Mouse (Mus musculus) heart, embryonic 15.5 days (tissue): ENCODE data around the gene Rac3. TPM values are rescaled to one million over a fixed set of nuclear protein-coding genes. Genes with fewer than 3 reads are reported as not detected.

Experiments used
- ATAC-seq: fragments of 200-750 bp; cut with Nextera tagmentation; replicated peaks from 2 replicates; pipeline ENCODE4 v1.8.0; 2017; ENCODE audit warnings: low read depth, moderate TSS enrichment; ENCODE audit not compliant: insufficient number of reproducible peaks, insufficient read depth, low FRiP score
- H3K27ac ChIP-seq: fragments of 300-500 bp; sonication (generic); 2 replicates; pipeline ENCODE4 v1.5.1; 2015; ENCODE audit warnings: mild to moderate bottlenecking, inconsistent platforms
- H3K27me3 ChIP-seq: fragments of 300-500 bp; sonication (generic); 2 replicates; pipeline ENCODE4 v1.6.1; 2015; ENCODE audit warnings: inconsistent platforms
- H3K36me3 ChIP-seq: fragments of 300-500 bp; sonication (generic); 2 replicates; pipeline ENCODE4 v1.6.1; 2015; ENCODE audit warnings: mild to moderate bottlenecking, inconsistent platforms
- H3K4me1 ChIP-seq: fragments of 300-500 bp; sonication (generic); replicated peaks from 2 replicates; pipeline ENCODE4 v1.6.1; 2015; ENCODE audit warnings: inconsistent platforms
- H3K4me2 ChIP-seq: fragments of 300-500 bp; sonication (generic); 2 replicates; pipeline ENCODE4 v1.6.1; 2015; ENCODE audit warnings: inconsistent platforms, mild to moderate bottlenecking, moderate library complexity
- H3K4me3 ChIP-seq: fragments of 300-500 bp; sonication (generic); 2 replicates; pipeline ENCODE4 v1.5.1; 2015; ENCODE audit warnings: mild to moderate bottlenecking, inconsistent platforms
- H3K9ac ChIP-seq: fragments of 300-500 bp; sonication (generic); 2 replicates; pipeline ENCODE4 v1.6.1; 2015; ENCODE audit warnings: mild to moderate bottlenecking, inconsistent platforms
- H3K9me3 ChIP-seq: fragments of 300-500 bp; sonication (generic); replicated peaks from 2 replicates; pipeline ENCODE4 v1.6.1; 2016; ENCODE audit warnings: inconsistent platforms
- WGBS: fragments of 180-500 bp; shearing (Covaris S2); methylation state at CpG from one replicate; pipeline ENCODE4 v1.1.7; 2015; ENCODE audit warnings: mixed read lengths; 5-methylcytosine and 5-hydroxymethylcytosine counted together
- polyA plus RNA-seq: library from polyadenylated mRNA; unstranded; fragments of >200 nt; fragmentation: Nextera tagmentation; extraction: Ambion mirVana; gene quantifications from 2 replicates; pipeline ENCODE4 v1.2.1, GENCODE M21; 2015

The Rac3 gene
- polyA plus RNA-seq, 1 experiment from 2014 or later = 7.8 TPM

DNA sequence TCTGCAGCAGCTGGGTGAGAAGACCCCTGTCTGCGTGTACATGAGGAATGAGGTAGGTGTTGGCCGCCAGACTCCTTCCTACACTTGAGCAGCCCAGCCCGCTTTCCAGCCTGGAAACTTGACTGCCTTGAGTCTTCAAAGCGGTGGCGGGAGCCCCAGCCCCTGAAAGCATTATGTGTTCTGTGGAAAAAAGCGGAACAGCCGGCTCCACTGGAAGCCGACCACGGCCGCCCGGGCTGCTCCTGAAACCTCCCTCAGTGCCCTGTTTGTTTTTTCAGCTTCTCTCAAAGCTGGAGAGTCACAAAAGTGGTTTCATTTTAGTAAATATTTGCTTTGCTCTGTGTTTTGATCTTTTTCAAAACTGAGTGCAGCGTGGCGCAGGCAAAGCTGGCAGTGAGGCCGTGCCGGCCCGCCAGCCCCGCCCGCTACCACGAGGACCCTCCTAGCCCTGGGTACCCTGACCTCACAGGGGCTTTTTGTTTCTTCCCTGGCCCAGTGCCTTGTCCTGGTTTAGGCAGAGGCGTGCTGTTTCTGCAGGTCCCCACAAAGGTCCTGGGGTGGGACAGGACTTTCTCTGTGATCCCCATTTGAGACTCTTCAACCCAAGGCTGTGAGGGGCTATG lies 34.5 kb upstream of the Rac3 start:
- Histone ChIP-seq H3K4me3 (no peak overlapping the region), H3K27me3 (no peaks in the 10 kb centered on the region), H3K4me2 (no peak overlapping the region), H3K4me1 (no peaks in the 10 kb centered on the region), H3K36me3 (peaks cover 16% of the 10 kb centered on the region), H3K9me3 (no peaks in the 10 kb centered on the region), H3K9ac (no peak overlapping the region), H3K27ac (no peak overlapping the region)
- 84% methylated on average over 20 of the region's 20 CpGs for WGBS
- ATAC-seq = no peak

DNA sequence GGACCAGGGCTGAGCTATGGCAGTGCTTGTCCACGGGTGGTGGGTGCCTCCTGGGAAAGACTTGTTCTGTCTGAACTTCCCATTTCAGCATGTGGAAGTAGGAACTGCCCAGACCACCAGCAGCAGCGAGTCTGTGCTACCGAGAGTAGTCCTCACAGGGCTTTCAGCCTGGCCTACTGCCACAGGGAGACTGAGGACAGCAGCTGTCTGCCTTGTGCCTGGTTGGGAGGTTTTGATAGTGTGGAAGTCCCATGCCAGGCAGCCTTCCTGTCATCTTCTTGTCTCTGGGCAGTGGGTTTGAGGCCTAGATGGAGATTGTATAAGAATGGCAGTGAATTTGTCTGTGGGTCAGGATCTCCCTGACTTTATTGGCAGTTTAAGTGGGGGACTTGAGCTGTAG lies 31.9 kb upstream of the Rac3 start:
- peaks cover 12% of the 10 kb centered on the region for H3K4me1 ChIP-seq
- H3K4me3 ChIP-seq = no peak overlapping the region
- no peak for ATAC-seq
- no peak overlapping the region for H3K4me2 ChIP-seq
- H3K27ac ChIP-seq = no peak overlapping the region
- no peaks in the 10 kb centered on the region for H3K27me3 ChIP-seq
- 78% methylated on average over 3 of the region's 3 CpGs for WGBS
- peaks cover 11% of the 10 kb centered on the region for H3K36me3 ChIP-seq
- no peaks in the 10 kb centered on the region for H3K9me3 ChIP-seq
- no peak overlapping the region for H3K9ac ChIP-seq

DNA sequence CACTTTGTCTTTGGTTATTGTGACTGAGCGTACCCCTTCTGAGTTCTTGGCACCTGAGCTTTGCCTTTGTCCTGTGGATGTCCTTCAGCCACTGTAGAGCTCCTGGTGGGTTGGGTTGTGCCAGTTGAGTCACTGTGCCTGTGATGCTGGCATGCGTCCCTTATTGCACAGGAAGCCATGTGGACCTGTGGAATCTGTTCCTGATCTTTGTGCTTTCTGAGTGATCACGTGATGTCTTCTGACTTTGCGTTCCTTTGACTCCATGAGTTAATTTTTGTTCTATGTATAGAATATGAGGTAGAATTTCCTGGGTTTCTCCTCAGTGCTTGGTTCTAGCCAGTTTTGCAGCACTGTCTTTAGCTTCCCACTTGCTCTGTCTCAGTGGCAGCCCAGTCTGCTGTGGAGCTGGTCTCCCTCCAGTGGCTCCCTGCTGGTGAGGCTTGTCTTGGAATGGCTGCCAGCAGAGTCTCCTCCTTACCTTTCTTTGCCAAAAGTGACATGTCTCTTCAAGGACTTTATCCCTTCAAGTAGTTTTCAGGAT lies 28.7 kb upstream of the Rac3 start:
- peaks cover 36% of the 10 kb centered on the region for H3K4me1 ChIP-seq
- ATAC-seq = no peak
- WGBS = 76% methylated on average over 4 of the region's 4 CpGs

DNA sequence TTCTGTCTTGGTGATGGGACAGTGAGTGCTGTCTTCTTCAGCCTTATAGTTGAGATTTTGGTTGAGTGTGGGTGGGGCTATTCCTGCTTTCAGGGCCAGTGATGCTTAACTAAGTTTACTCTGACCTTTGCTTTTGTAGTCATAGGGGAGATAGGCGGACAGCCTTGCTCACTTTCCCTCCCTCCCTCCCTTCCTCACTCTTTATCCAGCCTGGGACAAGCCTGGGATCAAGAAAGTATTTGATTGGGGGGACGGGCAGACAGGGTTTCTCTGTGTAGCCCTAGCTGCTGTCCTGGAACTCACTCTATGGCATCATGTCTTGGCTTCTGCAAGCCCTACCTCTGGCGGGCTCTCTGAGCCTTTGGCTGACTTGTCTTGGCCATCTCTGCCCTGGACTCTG lies 27.8 kb upstream of the Rac3 start:
- 82% methylated on average over 3 of the region's 3 CpGs for WGBS
- Histone ChIP-seq H3K9me3 (no peaks in the 10 kb centered on the region), H3K9ac (no peak overlapping the region), H3K4me1 (peaks cover 45% of the 10 kb centered on the region), H3K27me3 (no peaks in the 10 kb centered on the region), H3K36me3 (peaks cover 8% of the 10 kb centered on the region), H3K4me2 (no peak overlapping the region), H3K27ac (no peak overlapping the region), H3K4me3 (no peak overlapping the region)
- no peak for ATAC-seq

More for the DNA sequence above, 28.7 kb upstream of the Rac3 start:
- Histone ChIP-seq H3K9ac (no peak overlapping the region), H3K9me3 (no peaks in the 10 kb centered on the region), H3K27me3 (no peaks in the 10 kb centered on the region), H3K36me3 (peaks cover 8% of the 10 kb centered on the region), H3K4me3 (no peak overlapping the region), H3K4me2 (no peak overlapping the region), H3K27ac (peak overlapping the region; percentile 55)

DNA sequence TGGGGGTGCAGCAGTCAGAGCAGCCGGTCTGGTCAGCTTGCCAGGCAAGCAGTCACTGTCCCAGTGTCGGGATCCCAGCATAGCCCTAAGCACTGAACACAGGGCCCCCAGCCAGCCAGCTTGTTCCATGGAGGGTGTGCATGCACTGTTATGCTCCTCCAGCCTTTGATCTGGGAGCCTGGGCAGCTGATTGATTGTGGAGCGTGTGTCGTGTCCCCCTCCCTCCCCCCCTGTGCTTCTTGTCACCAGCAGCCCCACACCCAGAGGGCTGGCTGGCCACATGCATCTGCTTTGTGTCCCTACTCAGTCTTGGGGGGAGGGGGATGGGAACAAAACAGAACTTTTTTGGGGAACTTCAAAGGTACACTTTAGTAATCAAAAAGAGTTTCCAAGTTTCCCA lies 26.1 kb upstream of the Rac3 start:
- H3K36me3 ChIP-seq = no peaks in the 10 kb centered on the region
- no peaks in the 10 kb centered on the region for H3K9me3 ChIP-seq
- peak; percentile 48 for ATAC-seq
- H3K4me2 ChIP-seq = no peak overlapping the region
- no peaks in the 10 kb centered on the region for H3K27me3 ChIP-seq
- 24% methylated on average over 4 of the region's 4 CpGs for WGBS
- peaks cover 52% of the 10 kb centered on the region for H3K4me1 ChIP-seq
- H3K27ac ChIP-seq = peak overlapping the region; percentile 18
- H3K9ac ChIP-seq = no peak overlapping the region
- H3K4me3 ChIP-seq = no peak overlapping the region

DNA sequence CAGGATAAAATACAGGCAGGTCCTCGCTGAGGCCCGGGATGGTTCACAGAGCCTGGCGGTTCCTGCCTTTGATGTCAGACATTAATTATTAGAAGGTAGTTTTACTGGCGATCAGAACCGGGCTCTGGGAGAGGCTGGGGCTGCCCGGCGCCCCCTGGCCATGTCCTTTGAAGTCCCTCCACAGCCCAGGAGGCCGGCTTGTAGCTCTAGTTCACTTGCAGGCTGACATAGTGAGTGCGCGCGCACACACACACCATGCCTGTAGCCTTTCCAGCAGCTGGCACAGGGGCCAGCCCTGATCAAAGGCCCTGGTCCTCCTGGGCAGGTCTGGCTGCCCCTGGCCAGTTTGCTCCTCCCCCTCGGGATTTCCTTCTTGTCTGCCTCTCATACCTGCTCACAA lies 25.6 kb upstream of the Rac3 start:
- Histone ChIP-seq H3K36me3 (no peaks in the 10 kb centered on the region), H3K9me3 (no peaks in the 10 kb centered on the region), H3K4me1 (peaks cover 52% of the 10 kb centered on the region), H3K9ac (no peak overlapping the region), H3K27me3 (no peaks in the 10 kb centered on the region), H3K4me2 (no peak overlapping the region), H3K27ac (peak overlapping the region; percentile 18; the same call in 1 of the 2 replicates), H3K4me3 (no peak overlapping the region)
- WGBS = 55% methylated on average over 12 of the region's 12 CpGs
- no peak for ATAC-seq

DNA sequence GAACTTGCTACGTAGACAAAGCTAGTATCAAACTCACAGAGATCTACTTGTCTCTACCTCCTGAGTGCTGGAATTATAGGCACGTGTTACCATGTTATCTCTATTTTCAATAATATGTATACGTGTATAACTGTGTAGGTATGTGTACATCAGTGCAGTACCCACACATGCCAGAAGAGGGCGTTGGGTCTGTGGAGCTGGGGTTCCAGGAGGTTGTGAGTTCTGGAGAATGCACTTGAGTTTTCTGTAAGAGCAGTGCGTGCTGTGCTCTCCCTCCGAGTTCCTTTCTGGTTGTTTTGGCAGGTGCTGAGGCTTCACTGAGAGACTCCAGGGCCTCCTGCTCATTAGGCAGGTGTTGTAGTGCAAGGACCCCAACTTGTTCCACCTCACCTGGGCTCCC lies 24.7 kb upstream of the Rac3 start:
- peaks cover 52% of the 10 kb centered on the region for H3K4me1 ChIP-seq
- no peak for ATAC-seq
- H3K36me3 ChIP-seq = no peaks in the 10 kb centered on the region
- H3K27me3 ChIP-seq = no peaks in the 10 kb centered on the region
- H3K9me3 ChIP-seq = no peaks in the 10 kb centered on the region
- no peak overlapping the region for H3K27ac ChIP-seq
- WGBS = 90% methylated on average over 6 of the region's 6 CpGs
- H3K9ac ChIP-seq = no peak overlapping the region
- no peak overlapping the region for H3K4me2 ChIP-seq
- H3K4me3 ChIP-seq = no peak overlapping the region

DNA sequence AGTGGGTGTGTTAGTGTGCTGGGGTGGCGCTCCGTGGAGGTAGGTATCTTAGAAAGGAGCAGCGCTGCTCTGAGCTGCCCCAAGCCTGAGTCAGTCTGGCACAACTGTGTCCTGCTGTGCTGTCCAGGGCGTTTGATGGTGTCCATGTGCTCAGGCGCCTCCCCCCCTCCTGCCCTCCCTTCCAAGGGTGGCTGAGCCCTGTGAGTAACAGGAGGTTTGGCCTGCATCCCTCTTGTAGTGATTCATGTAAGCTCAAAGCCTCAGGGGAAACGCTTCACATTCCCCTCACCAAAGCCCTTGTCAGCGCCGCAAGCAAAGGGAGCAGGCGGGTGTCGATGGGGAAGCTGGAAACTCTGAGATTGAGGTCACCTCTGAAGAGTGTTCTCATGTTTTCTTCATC lies 23.5 kb upstream of the Rac3 start:
- Histone ChIP-seq H3K4me3 (no peak overlapping the region), H3K9me3 (no peaks in the 10 kb centered on the region), H3K4me2 (no peak overlapping the region), H3K27me3 (no peaks in the 10 kb centered on the region), H3K27ac (peak overlapping the region; percentile 69), H3K9ac (peak overlapping the region; percentile 34; the same call in 1 of the 2 replicates), H3K4me1 (peaks cover 44% of the 10 kb centered on the region), H3K36me3 (peaks cover 5% of the 10 kb centered on the region; the same call in 1 of the 2 replicates)
- 33% methylated on average over 10 of the region's 10 CpGs for WGBS
- peak; percentile 76 for ATAC-seq

DNA sequence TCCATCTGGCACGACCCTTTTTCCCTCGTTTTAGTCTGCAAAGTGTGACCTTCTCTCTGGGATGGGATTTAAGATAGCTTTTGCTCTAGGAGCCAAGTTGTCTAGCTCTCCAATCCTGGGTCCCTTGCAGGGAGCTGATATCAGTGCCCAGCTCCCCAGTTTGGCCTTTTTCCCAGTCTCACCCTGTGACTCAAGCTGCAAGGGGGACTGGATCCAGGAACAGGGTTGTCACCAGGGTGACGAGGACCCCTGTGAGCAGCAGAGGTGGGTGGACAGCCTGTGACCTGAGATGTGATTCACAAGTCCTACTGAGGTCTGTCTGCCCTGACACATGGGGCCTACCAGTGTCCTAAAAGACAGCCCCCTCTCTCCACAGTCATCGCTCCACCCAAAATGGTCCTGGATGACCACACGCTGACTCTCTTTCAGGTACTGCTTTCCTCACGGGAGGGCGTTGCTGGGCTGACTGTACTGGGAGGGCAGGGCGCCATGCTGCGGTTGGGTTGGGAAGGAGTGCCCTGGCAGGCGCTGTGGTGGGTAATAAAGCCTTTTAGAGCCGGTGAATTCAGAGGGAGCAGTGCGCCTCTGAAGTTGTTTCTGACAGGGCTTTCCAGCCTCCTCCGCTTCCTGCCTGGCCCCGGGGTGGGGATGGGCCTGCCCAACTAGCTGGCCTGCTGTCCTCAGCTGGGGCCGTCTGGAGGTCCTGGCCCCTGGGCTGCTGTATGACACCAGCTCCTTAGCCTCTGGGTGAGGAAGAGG lies 17.4 kb upstream of the Rac3 start:
- H3K9me3 ChIP-seq = no peaks in the 10 kb centered on the region
- no peaks in the 10 kb centered on the region for H3K27me3 ChIP-seq
- WGBS = 47% methylated on average over 15 of the region's 15 CpGs
- peak overlapping the region; percentile 77 for H3K27ac ChIP-seq
- H3K4me2 ChIP-seq = 0 out of 2 replicates have a peak overlapping the region, but pooled peaks have one; percentile 2
- ATAC-seq = 0 out of 2 replicates have a peak, but pooled peaks have one; percentile 24
- H3K9ac ChIP-seq = peak overlapping the region; percentile 12; the same call in 1 of the 2 replicates
- peaks cover 5% of the 10 kb centered on the region; the same call in 1 of the 2 replicates for H3K36me3 ChIP-seq
- no peak overlapping the region for H3K4me3 ChIP-seq
- peaks cover 45% of the 10 kb centered on the region for H3K4me1 ChIP-seq

DNA sequence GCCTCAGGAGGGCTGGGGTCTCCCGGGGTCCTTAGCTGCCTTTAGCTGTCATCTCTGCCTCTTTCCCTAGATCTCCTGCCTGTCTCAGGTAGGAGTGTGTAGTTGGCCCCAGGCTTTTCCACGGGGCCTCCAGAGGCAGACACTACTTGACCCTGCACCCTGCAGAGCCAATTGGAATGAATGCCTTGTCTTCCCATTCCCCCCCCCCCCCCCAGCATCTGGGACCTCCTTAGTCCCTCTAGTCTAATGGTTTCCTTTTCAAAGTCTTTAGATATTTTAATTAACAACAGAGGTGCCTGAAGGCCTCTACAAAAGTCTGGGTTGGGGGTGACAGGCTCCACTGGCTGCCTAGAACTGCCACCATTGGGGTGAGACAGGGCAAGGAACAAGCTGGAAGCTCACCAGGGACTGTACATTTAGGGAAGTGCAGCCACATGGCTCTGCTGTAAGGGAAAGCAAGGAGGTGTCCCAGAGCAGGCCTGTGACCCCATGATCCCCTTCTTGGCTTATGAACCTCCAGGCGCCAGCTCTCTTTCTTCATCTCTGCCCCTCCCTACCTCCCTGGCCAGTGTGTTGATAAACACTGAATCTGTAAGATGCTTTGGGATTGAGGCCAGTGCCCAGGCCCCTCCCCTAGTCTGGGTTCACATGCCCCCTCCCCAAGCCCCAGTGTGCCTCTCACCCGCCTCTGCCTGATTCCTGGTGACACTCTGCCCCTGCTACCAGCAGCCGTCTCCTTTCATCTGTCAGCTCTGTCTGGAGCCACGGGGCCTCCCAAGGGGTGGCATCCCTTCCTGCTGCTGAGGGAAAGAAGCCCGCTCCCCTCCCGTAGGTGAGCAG lies 16.6 kb upstream of the Rac3 start:
- Histone ChIP-seq H3K4me3 (no peak overlapping the region), H3K9ac (no peak overlapping the region; the same call in 1 of the 2 replicates)
- 32% methylated on average over 8 of the region's 8 CpGs for WGBS

DNA sequence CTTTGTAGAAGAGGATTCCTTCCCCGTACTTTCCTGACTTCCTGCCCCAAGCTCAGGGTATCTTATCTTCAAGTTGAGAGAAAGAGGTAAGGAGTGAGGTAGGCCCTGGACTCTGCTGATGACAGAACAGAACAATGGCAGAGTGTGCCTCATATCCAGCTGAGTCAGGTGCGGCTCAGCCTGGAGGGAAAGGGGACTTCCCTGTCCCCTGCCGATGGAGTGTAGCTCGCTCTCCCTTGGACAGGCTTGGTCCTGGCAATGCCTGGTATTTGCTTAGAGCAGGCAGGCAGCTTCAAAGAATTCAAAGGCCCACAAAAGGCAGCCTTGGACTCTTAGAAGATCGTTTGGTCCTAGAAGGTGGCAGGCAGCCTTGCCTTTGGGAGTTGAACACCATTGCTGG lies 15.2 kb upstream of the Rac3 start:
- no peak overlapping the region for H3K27ac ChIP-seq
- no peaks in the 10 kb centered on the region for H3K27me3 ChIP-seq
- ATAC-seq = no peak
- H3K4me3 ChIP-seq = no peak overlapping the region
- H3K9ac ChIP-seq = no peak overlapping the region
- H3K9me3 ChIP-seq = no peaks in the 10 kb centered on the region
- H3K4me2 ChIP-seq = no peak overlapping the region
- 56% methylated on average over 5 of the region's 5 CpGs for WGBS
- peaks cover 41% of the 10 kb centered on the region for H3K4me1 ChIP-seq
- H3K36me3 ChIP-seq = peaks cover 8% of the 10 kb centered on the region

More for the DNA sequence above, 16.6 kb upstream of the Rac3 start:
- peaks cover 41% of the 10 kb centered on the region for H3K4me1 ChIP-seq
- no peaks in the 10 kb centered on the region for H3K9me3 ChIP-seq
- H3K27ac ChIP-seq = peak overlapping the region; percentile 77
- ATAC-seq = peak; percentile 18; the same call in 1 of the 2 replicates
- H3K27me3 ChIP-seq = no peaks in the 10 kb centered on the region
- H3K4me2 ChIP-seq = 0 out of 2 replicates have a peak overlapping the region, but pooled peaks have one; percentile 2
- peaks cover 5% of the 10 kb centered on the region for H3K36me3 ChIP-seq
